Mouse (Mus musculus) liver, embryonic 14 days (tissue): ENCODE results near the gene Gm6337. TPM values are rescaled to one million over a fixed set of nuclear protein-coding genes. Genes with fewer than 3 reads are reported as not detected.

Experiments
- polyA plus RNA-seq: library from polyadenylated mRNA; depleted of rRNA; stranded (reverse); fragments of >200 nt; gene quantifications from 2 replicates; pipeline ENCODE4 v1.2.3, GENCODE M21; 2012; rRNA removed

The Gm6337 gene
- polyA plus RNA-seq = not detected in 2 replicates

DNA sequence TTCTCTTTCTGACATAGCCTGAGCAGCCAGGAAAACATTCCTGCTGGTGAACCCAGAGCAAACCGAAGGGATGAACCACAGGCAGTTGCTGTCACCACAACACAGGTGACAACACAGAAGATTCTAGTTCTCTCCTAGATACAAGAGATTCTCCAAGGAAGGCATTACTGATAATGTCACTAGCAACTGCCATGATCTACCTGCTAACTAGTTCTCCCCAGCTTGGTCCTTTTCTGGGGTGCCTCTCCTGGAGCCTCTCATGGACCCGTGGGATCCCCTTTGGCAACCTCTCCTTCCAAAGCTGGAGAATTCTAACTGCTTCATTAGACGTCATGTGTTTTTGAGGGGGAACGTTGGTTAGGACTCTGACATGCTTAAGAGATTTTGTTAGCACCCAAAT, at the start of gene Gm6337:
Gene Gm6337, minus strand, starts transcription at position 101 of the 400 bp plus-strand sequence.

DNA sequence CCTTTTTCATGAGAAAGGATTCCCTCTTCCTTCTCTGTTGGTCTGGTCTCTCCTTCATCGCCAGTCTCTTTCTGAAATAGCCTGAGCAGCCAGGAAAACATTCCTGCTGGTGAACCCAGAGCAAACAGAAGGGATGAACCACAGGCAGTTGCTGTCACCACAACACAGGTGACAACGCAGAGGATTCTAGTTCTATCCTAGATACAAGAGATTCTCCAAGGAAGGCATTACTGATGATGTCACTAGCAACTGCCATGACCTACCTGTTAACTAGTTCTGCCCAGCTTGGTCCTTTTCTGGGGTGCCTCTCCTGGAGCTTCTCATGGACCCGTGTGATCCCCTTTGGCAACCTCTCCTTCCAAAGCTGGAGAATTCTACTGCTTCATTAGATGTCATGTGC, 35.8 kb upstream of the Gm6337 start, which contains the start of gene Gm8206:
Gene Gm8206, minus strand, starts transcription at position 101 of the 400 bp plus-strand sequence.

Other genes starting within 250 kb of the Gm6337 start
- gene Gm3424, start 227.9 kb downstream of the Gm6337 start, polyA plus RNA-seq = not detected in 2 replicates
- gene Gm8237, start 177.9 kb downstream of the Gm6337 start, polyA plus RNA-seq = not detected in 2 replicates
- gene Gm3248, start 96.5 kb downstream of the Gm6337 start, polyA plus RNA-seq = 0.02 and 0.05 TPM in 2 replicates
- not detected in 2 replicates for gene Gm3453, start 79.1 kb downstream of the Gm6337 start, polyA plus RNA-seq
- 0.01 and 0.05 TPM in 2 replicates for gene Gm8206, start 35.7 kb upstream of the Gm6337 start, polyA plus RNA-seq
- gene Gm3468, start 50.4 kb upstream of the Gm6337 start, polyA plus RNA-seq = 0.11 and 0.13 TPM in 2 replicates
- gene Gm3476, start 67.5 kb upstream of the Gm6337 start, polyA plus RNA-seq = not detected in 2 replicates
- not detected in 2 replicates for gene Gm21560, start 161.0 kb upstream of the Gm6337 start, polyA plus RNA-seq
- 0.01 and 0.03 TPM in 2 replicates for gene Gm3411, start 229.0 kb upstream of the Gm6337 start, polyA plus RNA-seq
- not detected in 2 replicates for gene Gm21103, start 246.6 kb upstream of the Gm6337 start, polyA plus RNA-seq